Mouse (Mus musculus): ENCODE data around the gene Uhrf1bp1.

DNA sequence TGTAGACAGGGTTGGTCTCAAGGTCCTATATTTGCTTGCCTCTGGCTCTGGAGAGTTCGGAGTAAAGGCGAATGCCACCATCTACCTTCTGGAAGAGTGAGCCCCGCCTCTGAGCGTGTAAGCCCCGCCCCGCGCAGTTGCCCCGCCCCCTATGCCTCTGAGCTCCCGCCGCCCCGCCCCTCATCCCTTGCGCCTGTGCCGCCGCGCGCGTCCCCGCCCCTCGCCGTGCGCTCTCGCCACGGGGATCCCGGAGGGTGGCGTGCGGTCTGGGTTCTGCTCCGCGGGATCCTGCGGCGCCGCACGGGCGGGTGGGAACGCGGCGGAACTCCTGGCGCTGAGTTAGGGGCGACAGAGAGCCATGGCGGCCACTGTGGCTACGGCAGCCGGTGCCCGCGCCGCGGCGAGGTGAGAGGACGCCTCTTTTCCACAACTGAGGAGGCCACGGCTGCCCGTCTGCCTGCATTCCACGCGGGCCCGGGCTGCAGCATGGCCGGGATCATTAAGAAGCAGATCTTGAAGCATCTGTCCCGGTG, at the start of gene Uhrf1bp1:
- TF ChIP-seq EP300 (IDR thresholded peaks at IDR 0.05) (no peak), CTCF (IDR thresholded peaks at IDR 0.05) (no peak)

Data from lung, postnatal 0 days (tissue).